Mouse (Mus musculus) stomach, embryonic 15.5 days (tissue): ENCODE measurements at regions not wholly inside any gene's neighbourhood (a gene's known extent, or its start where the extent isn't known, plus 50 kb on each side); places are given as distances from the start of the nearest gene placed in this dataset.
A peak's percentile ranks its signal among the peaks of the same experiment; 100 is the strongest.

Source experiments
- ATAC-seq: fragments of 200-750 bp; cut with Nextera tagmentation; 2 replicates; pipeline ENCODE4 v1.8.0; 2017; ENCODE audit warnings: low read depth, moderate number of reproducible peaks, moderate TSS enrichment; ENCODE audit not compliant: insufficient read depth, low FRiP score
- H3K27ac ChIP-seq: fragments of 300-500 bp; sonication (generic); 2 replicates; pipeline ENCODE4 v1.5.1; 2015; ENCODE audit warnings: mild to moderate bottlenecking, inconsistent platforms
- H3K27me3 ChIP-seq: fragments of 300-500 bp; sonication (generic); replicated peaks from 2 replicates; pipeline ENCODE4 v1.6.1; 2015; ENCODE audit warnings: inconsistent platforms
- H3K36me3 ChIP-seq: fragments of 300-500 bp; sonication (generic); 2 replicates; pipeline ENCODE4 v1.6.1; 2015; ENCODE audit warnings: inconsistent platforms
- H3K4me1 ChIP-seq: fragments of 300-500 bp; sonication (generic); 2 replicates; pipeline ENCODE4 v1.6.1; 2015; ENCODE audit warnings: inconsistent platforms
- H3K4me2 ChIP-seq: fragments of 300-500 bp; sonication (generic); 2 replicates; pipeline ENCODE4 v1.6.1; 2015; ENCODE audit warnings: mild to moderate bottlenecking, inconsistent platforms
- H3K4me3 ChIP-seq: fragments of 300-500 bp; sonication (generic); replicated peaks from 2 replicates; pipeline ENCODE4 v1.5.1; 2015; ENCODE audit warnings: inconsistent platforms
- H3K9ac ChIP-seq: fragments of 300-500 bp; sonication (generic); 2 replicates; pipeline ENCODE4 v1.6.1; 2015; ENCODE audit warnings: inconsistent platforms
- H3K9me3 ChIP-seq: fragments of 300-500 bp; sonication (generic); 2 replicates; pipeline ENCODE4 v1.6.1; 2016; ENCODE audit warnings: inconsistent platforms
- WGBS: fragments of 180-500 bp; shearing (Covaris S2); methylation state at CpG from one replicate; pipeline ENCODE4 v1.1.7; 2015; 5-methylcytosine and 5-hydroxymethylcytosine counted together

DNA sequence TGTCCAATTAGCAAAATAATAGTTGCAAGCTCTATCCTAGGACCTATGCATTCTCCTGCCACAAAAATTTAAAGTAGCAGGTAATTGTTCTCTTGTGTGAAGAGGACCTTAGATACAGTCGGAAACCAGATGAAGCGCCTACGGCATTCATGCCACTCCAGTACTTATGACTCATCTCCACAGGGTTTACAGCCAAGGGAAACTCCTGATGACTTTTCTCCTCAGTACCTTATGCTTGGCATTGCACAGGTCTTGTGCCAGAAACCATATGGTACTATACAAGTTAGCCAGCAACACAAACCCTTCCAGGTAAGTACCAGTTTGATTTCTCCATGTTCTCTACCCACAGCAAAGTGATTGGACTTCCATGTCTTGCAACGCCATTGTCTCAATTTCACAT is 606.3 kb upstream of the Dmac1 start:
- no peak for ATAC-seq
- WGBS = 94% methylated on average over 4 of the region's 4 CpGs
- Histone ChIP-seq H3K9me3 (no peaks in the 10 kb centered on the region), H3K27ac (no peak overlapping the region), H3K4me2 (no peak overlapping the region), H3K4me3 (no peak overlapping the region), H3K27me3 (no peaks in the 10 kb centered on the region), H3K9ac (no peak overlapping the region), H3K36me3 (no peaks in the 10 kb centered on the region), H3K4me1 (no peaks in the 10 kb centered on the region)

DNA sequence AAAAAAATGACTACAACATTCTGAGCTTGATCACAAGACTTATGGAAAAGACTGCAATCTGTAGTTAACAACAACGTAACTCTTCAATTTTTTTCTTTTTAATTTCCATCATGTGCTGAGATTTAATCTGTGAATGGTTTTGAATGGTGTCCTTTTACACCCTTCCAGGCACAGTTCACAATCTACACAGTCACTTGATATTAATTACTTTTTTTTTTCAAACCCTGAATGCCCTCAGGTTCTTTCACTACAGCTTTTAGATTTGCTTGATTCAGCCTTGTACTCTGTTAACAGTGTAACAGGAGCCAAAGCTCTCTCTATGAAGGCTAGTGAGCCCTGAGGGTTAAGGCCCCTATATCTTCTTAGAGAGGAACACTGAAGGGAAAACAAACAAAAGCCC is 591.7 kb upstream of the Dmac1 start:
- Histone ChIP-seq H3K36me3 (no peaks in the 10 kb centered on the region), H3K27ac (no peak overlapping the region), H3K9me3 (no peaks in the 10 kb centered on the region), H3K9ac (no peak overlapping the region), H3K4me3 (no peak overlapping the region), H3K27me3 (no peaks in the 10 kb centered on the region), H3K4me1 (no peaks in the 10 kb centered on the region), H3K4me2 (no peak overlapping the region)
- 90% methylated on average over 1 of the region's 1 CpGs for WGBS
- no peak for ATAC-seq

DNA sequence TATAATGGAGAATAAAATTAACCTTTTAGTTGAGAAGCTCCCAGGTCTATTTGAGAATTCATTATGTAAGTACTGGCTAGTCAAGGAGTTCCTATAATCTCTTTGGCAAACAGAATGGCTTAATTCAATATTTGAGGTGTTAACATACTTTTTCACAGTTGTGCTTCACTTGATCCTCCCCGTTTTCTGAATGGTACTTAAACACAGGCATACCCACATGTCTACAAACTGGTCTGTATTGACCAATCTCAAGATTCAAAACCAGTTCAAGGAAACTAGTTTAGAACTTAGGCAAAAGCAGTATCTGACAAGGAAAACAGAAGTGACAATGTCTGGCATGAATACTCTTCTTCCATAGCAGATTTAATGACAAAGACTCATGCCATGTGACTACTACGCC is 583.0 kb upstream of the Dmac1 start:
- Histone ChIP-seq H3K4me2 (no peak overlapping the region), H3K4me3 (no peak overlapping the region), H3K36me3 (no peaks in the 10 kb centered on the region), H3K9me3 (no peaks in the 10 kb centered on the region), H3K27me3 (no peaks in the 10 kb centered on the region), H3K4me1 (no peaks in the 10 kb centered on the region), H3K9ac (no peak overlapping the region), H3K27ac (no peak overlapping the region)
- WGBS = 67% methylated on average over 2 of the region's 2 CpGs
- no peak for ATAC-seq

DNA sequence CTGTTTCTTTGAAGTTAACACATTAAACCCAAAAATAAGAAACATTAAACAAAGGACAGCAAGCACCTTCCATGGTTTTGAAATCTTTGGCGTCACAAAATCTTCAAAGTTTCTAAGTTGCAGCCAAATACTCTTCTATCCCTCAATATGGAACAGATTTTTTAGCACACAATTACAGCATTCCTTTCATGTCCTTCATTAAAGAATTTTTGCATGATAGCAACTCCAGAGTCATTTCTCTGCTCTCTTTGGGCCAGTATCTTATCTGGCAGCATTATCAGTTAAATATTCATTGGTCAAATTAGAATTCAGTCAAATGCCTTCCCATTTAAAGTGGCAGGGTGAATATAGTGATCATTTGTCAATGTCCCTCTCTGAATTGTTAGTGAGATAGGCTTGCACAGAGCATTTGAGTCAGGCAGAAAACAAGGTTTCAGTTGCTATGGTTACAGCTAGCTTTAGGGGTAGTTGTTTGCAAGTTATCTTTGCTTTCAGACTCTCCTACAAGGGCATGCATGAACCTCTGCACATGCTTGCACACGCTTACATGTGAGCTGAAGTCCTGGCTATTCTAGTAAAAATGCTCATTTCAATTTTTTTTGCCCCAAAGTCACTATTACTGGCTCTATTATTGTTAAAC is 579.8 kb upstream of the Dmac1 start:
- WGBS = 71% methylated on average over 2 of the region's 2 CpGs
- no peak for ATAC-seq
- Histone ChIP-seq H3K4me3 (no peak overlapping the region), H3K4me2 (no peak overlapping the region), H3K27ac (no peak overlapping the region), H3K36me3 (no peaks in the 10 kb centered on the region), H3K27me3 (no peaks in the 10 kb centered on the region), H3K9me3 (no peaks in the 10 kb centered on the region), H3K9ac (no peak overlapping the region), H3K4me1 (no peaks in the 10 kb centered on the region)

DNA sequence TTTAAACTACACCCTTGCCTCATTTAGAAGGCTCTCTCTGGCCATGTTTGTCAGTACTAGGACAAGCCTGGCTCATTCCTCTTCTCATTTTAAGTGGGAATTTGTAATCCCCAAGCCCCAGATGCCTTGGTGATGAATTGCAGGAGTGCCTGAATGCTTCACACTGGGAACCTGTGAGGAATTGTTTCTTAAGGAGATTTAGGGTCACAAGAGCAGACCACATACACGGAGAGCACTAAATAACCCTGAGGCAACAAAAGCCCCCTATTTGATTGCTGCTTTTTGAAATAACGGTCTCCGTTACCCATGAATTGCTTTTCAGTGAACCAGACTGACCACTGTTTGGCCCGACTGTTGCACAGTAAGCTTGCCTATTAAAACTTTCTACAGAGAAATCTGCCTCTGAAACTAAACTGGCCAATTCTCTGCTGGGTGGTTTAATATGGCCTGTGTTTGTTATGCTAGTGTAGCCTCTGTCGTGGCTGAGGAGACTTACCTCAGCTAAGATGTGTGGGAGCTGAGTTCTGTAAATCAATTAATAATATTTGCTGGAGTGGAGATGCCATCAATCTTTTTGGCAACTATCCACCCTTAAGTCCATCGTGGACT is 577.7 kb upstream of the Dmac1 start:
- no peak for ATAC-seq

DNA sequence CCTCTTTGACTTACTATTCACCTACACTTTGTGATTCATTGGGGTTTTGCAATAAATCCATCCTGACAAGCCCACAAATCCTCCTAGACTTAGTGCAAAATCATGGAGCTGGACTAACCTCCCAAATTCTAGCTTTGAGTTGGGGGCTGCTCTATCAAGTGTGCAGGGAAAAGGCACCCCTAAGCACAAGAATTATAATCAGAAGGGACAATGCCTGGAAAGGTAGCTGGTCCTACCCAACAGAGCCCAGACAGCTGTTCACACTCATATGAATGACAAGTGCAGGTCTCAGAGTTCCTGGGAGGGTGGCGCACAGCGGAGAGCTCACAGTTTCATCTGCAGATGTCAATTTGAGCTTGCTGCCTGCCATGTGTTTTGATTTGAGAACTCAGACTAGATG is 572.2 kb upstream of the Dmac1 start:
- no peaks in the 10 kb centered on the region for H3K9me3 ChIP-seq
- no peak for ATAC-seq
- no peak overlapping the region for H3K27ac ChIP-seq
- whole genome bisulfite sequencing = 76% methylated on average over 2 of the region's 2 CpGs
- H3K4me1 ChIP-seq = no peaks in the 10 kb centered on the region
- no peaks in the 10 kb centered on the region for H3K36me3 ChIP-seq
- H3K9ac ChIP-seq = no peak overlapping the region
- no peak overlapping the region for H3K4me3 ChIP-seq
- H3K4me2 ChIP-seq = no peak overlapping the region
- no peaks in the 10 kb centered on the region for H3K27me3 ChIP-seq

More for the DNA sequence above, 577.7 kb upstream of the Dmac1 start:
- H3K36me3 ChIP-seq = no peaks in the 10 kb centered on the region
- H3K4me2 ChIP-seq = no peak overlapping the region
- no peak overlapping the region for H3K4me3 ChIP-seq
- H3K4me1 ChIP-seq = no peaks in the 10 kb centered on the region
- H3K9ac ChIP-seq = no peak overlapping the region
- 46% methylated on average over 6 of the region's 6 CpGs for WGBS
- H3K27ac ChIP-seq = no peak overlapping the region
- no peaks in the 10 kb centered on the region for H3K9me3 ChIP-seq
- no peaks in the 10 kb centered on the region for H3K27me3 ChIP-seq

DNA sequence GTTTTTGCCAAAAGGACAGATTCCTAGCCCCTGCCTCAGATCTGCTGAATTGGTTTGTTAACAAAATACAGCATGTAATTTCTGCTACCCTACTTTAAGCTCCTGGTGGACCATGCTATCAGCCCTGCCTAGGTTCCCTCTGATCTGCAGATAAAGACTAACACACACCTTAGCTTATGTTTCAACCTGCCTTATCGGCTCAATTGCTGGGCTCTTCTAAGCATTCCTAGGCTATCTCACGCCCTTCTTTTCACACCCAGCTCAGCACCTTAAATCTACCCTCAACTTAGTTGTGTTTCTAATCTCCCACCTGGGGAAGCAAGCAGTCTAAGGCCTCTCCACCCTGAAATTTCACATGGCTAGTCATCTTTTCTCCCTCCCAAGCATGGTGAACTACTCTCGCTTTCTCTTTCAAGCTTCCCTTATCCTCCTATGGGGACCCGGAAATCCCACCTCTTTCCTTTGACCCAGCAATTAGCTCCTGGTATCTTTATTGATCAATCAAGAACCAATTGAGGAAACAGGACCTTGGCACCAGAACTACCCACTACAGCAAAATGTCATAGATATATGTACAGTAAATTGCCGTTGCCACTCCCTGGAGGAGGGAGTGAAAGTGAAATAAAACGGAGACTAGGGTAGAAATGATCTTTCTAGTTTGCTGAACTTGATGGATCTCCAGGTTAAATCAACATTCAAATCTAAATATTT is 569.7 kb upstream of the Dmac1 start:
- no peak overlapping the region for H3K4me2 ChIP-seq
- H3K36me3 ChIP-seq = no peaks in the 10 kb centered on the region
- no peaks in the 10 kb centered on the region for H3K9me3 ChIP-seq
- no peak overlapping the region for H3K4me3 ChIP-seq
- H3K27me3 ChIP-seq = no peaks in the 10 kb centered on the region
- H3K4me1 ChIP-seq = no peaks in the 10 kb centered on the region
- WGBS = 72% methylated on average over 6 of the region's 6 CpGs
- peak; percentile 53 for ATAC-seq
- no peak overlapping the region for H3K9ac ChIP-seq
- H3K27ac ChIP-seq = no peak overlapping the region

DNA sequence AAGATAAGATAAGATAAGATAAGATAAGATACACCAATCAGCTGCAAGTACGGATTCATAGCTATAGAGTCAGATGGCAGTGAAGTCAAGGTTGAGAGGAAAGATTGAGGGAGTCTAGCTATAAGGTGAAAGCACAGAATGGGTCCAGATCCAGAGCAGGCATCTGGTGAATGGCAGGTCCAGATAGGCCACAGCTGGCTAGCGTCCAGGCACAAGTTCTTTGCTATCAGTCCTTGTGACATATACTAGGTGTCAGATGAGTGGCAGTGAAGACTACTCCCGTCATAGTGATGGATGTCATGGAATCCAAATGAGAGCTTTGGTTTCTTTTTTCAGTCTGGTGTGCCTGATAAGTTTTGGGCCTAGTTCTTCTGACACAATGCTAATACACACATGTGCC is 566.9 kb upstream of the Dmac1 start:
- 70% methylated on average over 3 of the region's 3 CpGs for WGBS
- Histone ChIP-seq H3K9ac (no peak overlapping the region), H3K27ac (no peak overlapping the region), H3K4me3 (no peak overlapping the region), H3K4me1 (no peaks in the 10 kb centered on the region), H3K4me2 (no peak overlapping the region), H3K27me3 (no peaks in the 10 kb centered on the region), H3K9me3 (no peaks in the 10 kb centered on the region), H3K36me3 (no peaks in the 10 kb centered on the region)
- ATAC-seq = no peak

DNA sequence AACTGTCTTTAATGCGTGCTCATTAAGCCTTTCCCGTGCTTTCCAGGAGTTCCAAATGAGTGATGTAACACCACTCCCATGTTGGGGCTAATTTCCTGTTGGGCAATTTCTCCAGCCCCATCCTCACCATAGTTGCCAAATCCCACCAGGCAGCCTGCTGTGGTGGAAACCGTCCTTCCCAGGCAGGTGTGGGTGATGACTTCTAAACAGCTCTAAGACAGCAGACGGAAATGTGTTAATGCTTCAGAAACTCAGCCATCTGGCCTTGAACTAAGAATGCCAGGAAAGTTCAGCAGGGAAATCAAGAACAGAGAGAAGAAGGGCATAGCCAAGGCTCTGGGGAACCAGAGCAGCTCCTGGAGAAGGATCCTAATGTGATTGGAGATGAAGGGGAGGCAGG is 560.5 kb upstream of the Dmac1 start:
- no peaks in the 10 kb centered on the region for H3K27me3 ChIP-seq
- 69% methylated on average over 4 of the region's 4 CpGs for WGBS
- H3K4me1 ChIP-seq = no peaks in the 10 kb centered on the region
- no peak overlapping the region for H3K9ac ChIP-seq
- no peak overlapping the region for H3K4me3 ChIP-seq
- H3K9me3 ChIP-seq = no peaks in the 10 kb centered on the region
- no peaks in the 10 kb centered on the region for H3K36me3 ChIP-seq
- H3K27ac ChIP-seq = no peak overlapping the region
- no peak for ATAC-seq
- H3K4me2 ChIP-seq = no peak overlapping the region

DNA sequence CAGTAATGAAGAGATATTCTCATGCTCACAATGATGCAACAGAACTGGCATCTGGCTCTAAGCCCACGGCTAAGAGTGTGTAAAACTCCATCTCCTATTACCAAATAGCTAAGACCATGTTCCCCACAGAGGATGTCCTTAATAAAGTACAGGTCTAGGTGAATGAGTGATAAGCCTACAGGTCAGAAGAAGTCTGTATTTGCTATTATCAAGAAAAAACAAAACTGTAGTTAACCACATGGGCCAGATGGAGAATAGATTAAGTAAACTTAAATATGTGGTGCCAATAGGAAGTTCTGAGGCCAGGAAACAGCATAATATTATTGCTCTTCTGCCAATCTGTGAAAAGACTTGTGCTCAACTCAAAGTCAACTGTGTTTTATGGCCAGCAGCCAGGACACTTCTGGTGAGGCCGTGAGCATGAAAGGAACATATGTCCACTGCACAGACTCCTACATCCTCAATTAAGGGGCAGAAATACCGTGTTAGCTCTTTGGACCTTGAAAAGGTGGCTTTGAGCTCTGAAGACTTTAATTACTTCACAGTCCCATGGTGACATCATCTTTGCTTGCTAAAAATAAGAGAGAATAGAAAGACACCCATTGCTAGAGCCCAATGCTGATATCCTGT is 549.1 kb upstream of the Dmac1 start:
- H3K9ac ChIP-seq = no peak overlapping the region
- no peaks in the 10 kb centered on the region for H3K9me3 ChIP-seq
- no peak overlapping the region for H3K4me3 ChIP-seq
- no peak for ATAC-seq
- no peak overlapping the region for H3K4me2 ChIP-seq
- no peak overlapping the region for H3K27ac ChIP-seq
- no peaks in the 10 kb centered on the region for H3K27me3 ChIP-seq
- H3K36me3 ChIP-seq = no peaks in the 10 kb centered on the region
- H3K4me1 ChIP-seq = no peaks in the 10 kb centered on the region
- 79% methylated on average over 3 of the region's 3 CpGs for WGBS

DNA sequence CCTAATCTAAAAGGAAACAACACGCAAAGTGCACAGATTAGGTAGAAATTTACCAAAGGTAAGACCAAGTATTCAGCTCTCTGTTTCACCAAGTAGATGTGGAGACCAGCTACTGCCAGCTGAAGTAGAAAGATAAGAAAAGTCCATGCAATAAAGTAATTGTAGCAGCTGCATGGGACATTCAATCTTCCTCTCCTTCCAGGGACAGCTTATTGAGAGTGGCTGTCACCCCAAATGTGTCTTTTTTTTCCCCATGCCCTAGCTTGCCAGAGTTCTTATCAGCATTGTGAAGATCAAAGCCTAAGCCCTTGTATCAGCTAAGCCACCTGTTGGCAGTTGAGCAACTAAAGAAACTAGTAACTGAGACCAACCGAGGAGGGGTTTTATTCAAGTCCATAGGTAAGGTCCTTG is 541.1 kb upstream of the Dmac1 start:
- no peaks in the 10 kb centered on the region for H3K36me3 ChIP-seq
- H3K9ac ChIP-seq = no peak overlapping the region
- peak; percentile 63 for ATAC-seq
- H3K27ac ChIP-seq = no peak overlapping the region
- WGBS = 34% methylated on average over 2 of the region's 2 CpGs
- no peaks in the 10 kb centered on the region for H3K4me1 ChIP-seq
- no peaks in the 10 kb centered on the region for H3K27me3 ChIP-seq
- no peak overlapping the region for H3K4me3 ChIP-seq
- no peak overlapping the region for H3K4me2 ChIP-seq
- no peaks in the 10 kb centered on the region for H3K9me3 ChIP-seq

DNA sequence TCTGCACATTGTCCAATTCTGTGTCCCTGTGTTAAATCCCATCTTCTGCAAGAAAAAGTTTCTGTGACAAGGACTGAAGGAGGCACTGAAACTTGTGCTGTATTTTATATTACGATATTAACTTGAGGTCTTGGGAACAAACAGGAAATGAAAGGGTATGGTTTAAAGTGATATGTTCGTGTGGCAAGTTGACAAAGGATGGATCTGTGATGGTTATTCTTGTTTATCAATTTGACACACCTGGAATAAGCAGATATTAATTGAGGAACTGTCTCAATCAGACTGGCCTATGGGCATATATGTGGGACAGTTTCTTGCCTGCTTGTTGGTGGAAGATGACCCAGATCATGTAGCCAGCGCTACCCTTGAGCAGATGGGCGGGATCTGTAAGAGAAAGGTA is 537.9 kb upstream of the Dmac1 start:
- Histone ChIP-seq H3K36me3 (no peaks in the 10 kb centered on the region), H3K4me1 (no peaks in the 10 kb centered on the region), H3K4me2 (no peak overlapping the region), H3K27me3 (no peaks in the 10 kb centered on the region), H3K4me3 (no peak overlapping the region), H3K9me3 (no peaks in the 10 kb centered on the region), H3K9ac (no peak overlapping the region), H3K27ac (no peak overlapping the region)
- no peak for ATAC-seq
- 87% methylated on average over 4 of the region's 4 CpGs for WGBS
